Mouse (Mus musculus) small intestine, adult 2 months (tissue): ENCODE measurements around the gene Cracr2a.

Source experiments
- CTCF ChIP-seq: fragments of 200-500 bp; IDR thresholded peaks from 2 replicates; pipeline ENCODE4 v1.5.1; 2012; ENCODE audit warnings: low read depth, mild to moderate bottlenecking, control low read depth, inconsistent platforms, low read length, moderate library complexity, mixed read lengths; ENCODE audit not compliant: insufficient replicate concordance, insufficient read length; ENCODE audit errors: extremely low read depth
- POLR2A ChIP-seq: fragments of 200-500 bp; IDR thresholded peaks from 2 replicates; pipeline ENCODE4 v1.6.1; 2012; ENCODE audit warnings: low read depth, mild to moderate bottlenecking, control low read depth, inconsistent platforms, low read length, moderate library complexity

DNA sequence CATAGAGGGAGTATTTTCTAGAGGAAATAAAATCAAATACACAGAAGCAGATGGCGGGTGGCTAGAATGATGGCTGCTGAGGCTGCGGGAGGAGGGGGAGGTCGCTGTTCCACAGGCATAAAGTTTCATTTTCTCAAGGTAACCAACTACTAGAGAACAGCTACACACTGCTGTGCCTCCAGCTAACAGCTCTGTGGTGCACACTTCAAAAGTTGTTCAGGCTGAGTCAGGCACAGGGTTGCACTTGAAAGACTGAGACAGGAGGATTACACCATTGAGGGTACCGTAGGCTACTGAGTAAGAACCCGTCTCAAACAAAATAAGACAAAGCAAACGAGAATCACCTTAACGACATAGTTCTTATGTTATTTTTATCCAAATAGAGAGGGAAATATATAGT is 24.1 kb upstream of the Cracr2a start:
- TF ChIP-seq POLR2A (no peak), CTCF (no peak)
